ENCODE assay signal across 1 mouse cellular context in the genomic region with DNA sequence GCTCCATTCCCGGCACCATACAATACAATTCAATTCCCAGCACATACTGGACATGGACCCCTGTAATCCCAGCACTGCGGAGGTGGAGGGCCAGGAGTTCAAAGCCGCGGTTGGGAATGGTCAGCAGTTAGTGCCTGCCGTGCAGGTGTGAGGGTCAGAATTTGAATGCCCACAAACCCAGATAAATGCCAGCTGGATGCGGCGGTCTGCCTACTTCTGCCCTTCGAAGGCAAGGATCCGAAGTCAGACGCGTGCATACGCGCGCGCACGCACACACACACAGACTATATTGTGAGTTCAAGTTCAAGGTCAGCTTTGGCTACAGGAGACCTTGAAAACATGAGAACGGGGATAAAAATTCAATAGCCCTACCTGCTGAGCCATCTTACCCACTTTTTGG.
TF ChIP-seq lines count a peak whose summit lies in the region.

No protein-coding gene starts in this region.

TF ChIP-seq in MEL, 35 proteins besides CTCF, POLR2A, EP300 and RAD21:
- no peak for TF ChIP-seq NELFE (IDR thresholded peaks at IDR 0.05; ENCODE audit: low read depth, low read length)
- TF ChIP-seq MAZ (IDR thresholded peaks at IDR 0.05; ENCODE audit: low read depth, low read length) = no peak
- no peak for TF ChIP-seq KAT2A (conservative IDR thresholded peaks at IDR 0.05; ENCODE audit: low read depth, low read length)
- no peak for TF ChIP-seq ZC3H11A (IDR thresholded peaks at IDR 0.05; ENCODE audit: low read depth, low read length)
- no peak for TF ChIP-seq ZMIZ1 (IDR thresholded peaks at IDR 0.05; ENCODE audit: low read depth, low read length)
- TF ChIP-seq GABPA (IDR thresholded peaks at IDR 0.05; ENCODE audit: low read depth, low read length) = no peak
- TF ChIP-seq MYB (IDR thresholded peaks at IDR 0.05; ENCODE audit: low read depth, low read length) = no peak
- no peak for TF ChIP-seq MAX (IDR thresholded peaks at IDR 0.05; ENCODE audit: low read length)
- TF ChIP-seq GATA1 (IDR thresholded peaks at IDR 0.05; ENCODE audit: low read depth, low read length) = no peak
- no peak for TF ChIP-seq MAFK (IDR thresholded peaks at IDR 0.05; ENCODE audit: borderline replicate concordance, low read depth, low read length)
- TF ChIP-seq USF1 (IDR thresholded peaks at IDR 0.05; ENCODE audit: low read depth, low read length) = no peak
